Mouse (Mus musculus) midbrain, embryonic 16.5 days (tissue): ENCODE measurements around the gene Pign. TPM values are rescaled to one million over a fixed set of nuclear protein-coding genes. Genes with fewer than 3 reads are reported as not detected.

Experiments
- ATAC-seq: fragments of 200-750 bp; cut with Nextera tagmentation; 2 replicates; pipeline ENCODE4 v1.8.0; 2017; ENCODE audit warnings: moderate TSS enrichment
- H3K27ac ChIP-seq: fragments of 300-500 bp; sonication (generic); 2 replicates; pipeline ENCODE4 v1.5.1; 2014; ENCODE audit warnings: mild to moderate bottlenecking, low read length, mixed read lengths
- H3K27me3 ChIP-seq: fragments of 300-500 bp; sonication (generic); 2 replicates; pipeline ENCODE4 v1.6.1; 2014; ENCODE audit warnings: low read depth, low read length, mixed read lengths; ENCODE audit not compliant: control insufficient read depth, insufficient read depth
- H3K36me3 ChIP-seq: fragments of 300-500 bp; sonication (generic); 2 replicates; pipeline ENCODE4 v1.6.1; 2014; ENCODE audit warnings: mild to moderate bottlenecking, low read length, moderate library complexity, mixed read lengths; ENCODE audit not compliant: control insufficient read depth, insufficient read depth
- H3K4me1 ChIP-seq: fragments of 300-500 bp; sonication (generic); 2 replicates; pipeline ENCODE4 v1.6.1; 2014; ENCODE audit warnings: mild to moderate bottlenecking, low read length, mixed read lengths; ENCODE audit not compliant: control insufficient read depth, insufficient read depth
- H3K4me2 ChIP-seq: fragments of 300-500 bp; sonication (generic); 2 replicates; pipeline ENCODE4 v1.6.1; 2014; ENCODE audit warnings: mild to moderate bottlenecking, low read length, mixed read lengths
- H3K4me3 ChIP-seq: fragments of 300-500 bp; sonication (generic); 2 replicates; pipeline ENCODE4 v1.5.1; 2014; ENCODE audit warnings: low read depth, mild to moderate bottlenecking, low read length, moderate library complexity, mixed read lengths
- H3K9ac ChIP-seq: fragments of 300-500 bp; sonication (generic); 2 replicates; pipeline ENCODE4 v1.6.1; 2014; ENCODE audit warnings: low read depth, low read length, mixed read lengths
- H3K9me3 ChIP-seq: fragments of 300-500 bp; sonication (generic); replicated peaks from 2 replicates; pipeline ENCODE4 v1.6.1; 2014; ENCODE audit warnings: mild to moderate bottlenecking, low read length, mixed read lengths; ENCODE audit not compliant: control insufficient read depth, poor library complexity, severe bottlenecking
- WGBS: fragments of 180-500 bp; shearing (Covaris S2); extraction: QIAGEN DNeasy Blood & Tissue Kit; methylation state at CpG from one replicate; pipeline ENCODE4 v1.1.7; 2014; 5-methylcytosine and 5-hydroxymethylcytosine counted together
- polyA plus RNA-seq: library from polyadenylated mRNA; unstranded; fragments of >200 nt; fragmentation: Nextera tagmentation; extraction: Ambion mirVana; gene quantifications from 2 replicates; pipeline ENCODE4 v1.2.1, GENCODE M21; 2015

Gene Pign
- polyA plus RNA-seq: 8.1 and 10.0 TPM in 2 replicates

DNA sequence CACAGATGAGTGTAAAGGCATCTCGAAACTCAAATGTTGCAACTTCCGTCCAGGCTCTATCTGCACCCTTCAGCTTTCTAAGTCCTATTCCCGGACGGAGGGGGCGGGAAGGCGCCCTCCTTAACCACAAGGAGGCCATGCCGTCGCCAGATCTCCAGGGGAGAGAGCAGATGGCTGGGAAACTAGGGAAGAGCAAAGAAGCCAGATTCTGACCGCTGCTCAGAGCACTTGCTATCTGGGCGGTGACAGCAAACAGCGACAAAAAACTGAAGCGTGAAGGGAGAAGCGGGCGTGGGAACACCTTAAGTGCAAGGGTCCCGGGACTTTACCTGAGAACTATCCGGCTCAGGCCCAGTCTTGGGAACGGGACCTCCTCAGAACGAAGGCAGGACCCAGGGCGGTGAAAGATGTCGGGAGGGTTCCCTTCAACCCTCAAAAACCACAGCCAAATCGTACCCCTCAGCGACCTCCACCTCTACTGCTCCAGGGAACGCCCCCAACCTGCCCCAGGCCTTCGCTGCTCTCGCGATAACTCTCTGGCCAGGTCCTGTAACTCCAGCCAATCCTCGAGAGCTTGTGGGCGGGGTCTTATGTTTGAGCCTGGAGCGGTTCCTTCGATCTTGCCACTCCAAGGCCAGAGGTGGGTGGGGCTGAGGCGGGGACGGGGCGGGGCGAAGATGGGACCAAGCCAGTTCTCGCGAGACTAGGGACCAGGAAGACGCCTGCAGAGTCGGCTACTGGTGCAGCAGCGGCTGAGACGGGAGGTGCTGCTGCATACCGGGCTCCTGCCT, at the start of gene Pign, which contains the start of gene Relch:
Pign (minus strand) TSS at position 507 of the 791 bp plus-strand sequence.
Relch (plus strand) TSS at position 691 of the 791 bp plus-strand sequence.
- Histone ChIP-seq H3K4me3 (peak within 1 kb of the TSS; percentile 98), H3K27me3 (no peaks in the 10 kb centered on the region), H3K9ac (peak within 1 kb of the TSS; percentile 95), H3K36me3 (peaks cover 3% of the 10 kb centered on the region), H3K4me1 (peaks cover 27% of the 10 kb centered on the region), H3K4me2 (peak within 1 kb of the TSS; percentile 78), H3K9me3 (no peaks in the 10 kb centered on the region), H3K27ac (peak within 1 kb of the TSS; percentile 85)
- WGBS: under 1% methylated on average over 41 of the region's 41 CpGs
- ATAC-seq: peak; percentile 98

DNA sequence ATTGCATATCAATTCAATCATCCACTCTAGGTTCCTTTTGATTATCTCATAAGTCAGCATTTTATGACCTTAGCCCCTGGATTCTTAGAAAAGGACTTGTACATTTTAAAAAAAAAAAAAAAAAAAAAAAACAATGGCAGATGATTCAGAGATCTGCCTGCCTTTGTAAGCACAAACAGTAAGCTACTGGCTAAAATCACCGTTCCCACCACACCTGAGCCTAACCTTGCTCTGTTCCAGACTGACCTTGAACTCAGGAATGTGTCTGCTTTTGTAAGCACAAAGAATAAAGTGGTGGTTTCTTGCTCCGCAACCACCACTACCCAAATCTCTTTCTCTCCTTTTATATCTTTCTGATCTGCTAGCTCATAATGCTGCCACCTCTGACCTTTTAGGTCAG, 49.3 kb upstream of the Pign start:
- no peak overlapping the region for H3K4me2 ChIP-seq
- 93% methylated on average over 2 of the region's 2 CpGs for WGBS
- no peaks in the 10 kb centered on the region for H3K27me3 ChIP-seq
- H3K36me3 ChIP-seq: peaks cover 12% of the 10 kb centered on the region
- no peak overlapping the region for H3K27ac ChIP-seq
- H3K9ac ChIP-seq: no peak overlapping the region
- H3K4me3 ChIP-seq: no peak overlapping the region
- no peak for ATAC-seq
- no peaks in the 10 kb centered on the region for H3K9me3 ChIP-seq
- H3K4me1 ChIP-seq: no peaks in the 10 kb centered on the region

DNA sequence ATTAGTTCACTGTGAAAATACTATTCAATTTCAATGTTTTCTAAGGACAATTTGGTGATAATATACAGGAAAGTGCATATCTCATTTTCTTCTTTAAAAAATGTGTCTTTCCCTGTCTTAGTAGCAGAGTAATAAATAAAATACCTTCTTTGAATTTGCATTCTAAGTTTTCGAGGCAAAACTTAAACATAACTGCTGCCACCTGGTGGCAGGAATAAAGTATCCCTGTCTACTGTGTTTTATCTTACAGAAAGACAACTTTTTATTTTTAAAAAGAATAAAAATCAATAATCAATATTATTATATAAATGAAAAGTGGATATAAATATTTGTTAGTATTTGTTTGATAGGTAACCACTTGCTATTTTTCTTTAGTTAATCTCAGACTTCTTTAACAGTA, 47.8 kb upstream of the Pign start:
- 42% methylated on average over 1 of the region's 1 CpGs for WGBS
- H3K4me3 ChIP-seq: no peak overlapping the region
- no peak for ATAC-seq

DNA sequence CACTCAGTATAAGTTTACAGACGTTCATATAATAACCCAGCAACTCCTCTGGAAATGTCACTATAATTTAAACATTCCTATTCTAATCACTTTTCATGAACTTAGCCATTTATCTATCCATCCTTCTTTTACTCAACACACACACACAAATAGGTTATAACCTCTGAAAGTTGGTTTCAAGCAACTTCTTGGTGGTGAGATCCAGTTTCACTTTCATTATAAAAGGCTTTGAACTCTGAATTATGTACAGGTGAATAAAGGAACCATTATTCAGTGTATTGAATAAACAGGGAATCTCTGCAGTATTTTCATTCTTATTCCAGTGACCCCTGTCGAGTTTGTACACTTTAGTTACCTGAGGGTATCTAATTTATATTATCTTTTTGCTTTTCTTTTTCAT, 45.9 kb upstream of the Pign start:
- H3K36me3 ChIP-seq: peaks cover 17% of the 10 kb centered on the region
- H3K4me1 ChIP-seq: no peaks in the 10 kb centered on the region
- H3K27ac ChIP-seq: no peak overlapping the region
- ATAC-seq: no peak
- 85% methylated on average over 2 of the region's 2 CpGs for WGBS
- H3K27me3 ChIP-seq: no peaks in the 10 kb centered on the region
- no peak overlapping the region for H3K4me3 ChIP-seq
- H3K9me3 ChIP-seq: no peaks in the 10 kb centered on the region
- H3K9ac ChIP-seq: no peak overlapping the region
- no peak overlapping the region for H3K4me2 ChIP-seq

More for the DNA sequence above, 47.8 kb upstream of the Pign start:
- peaks cover 20% of the 10 kb centered on the region for H3K36me3 ChIP-seq
- H3K27ac ChIP-seq: no peak overlapping the region
- no peak overlapping the region for H3K4me2 ChIP-seq
- no peaks in the 10 kb centered on the region for H3K27me3 ChIP-seq
- H3K4me1 ChIP-seq: no peaks in the 10 kb centered on the region
- no peaks in the 10 kb centered on the region for H3K9me3 ChIP-seq
- H3K9ac ChIP-seq: no peak overlapping the region

DNA sequence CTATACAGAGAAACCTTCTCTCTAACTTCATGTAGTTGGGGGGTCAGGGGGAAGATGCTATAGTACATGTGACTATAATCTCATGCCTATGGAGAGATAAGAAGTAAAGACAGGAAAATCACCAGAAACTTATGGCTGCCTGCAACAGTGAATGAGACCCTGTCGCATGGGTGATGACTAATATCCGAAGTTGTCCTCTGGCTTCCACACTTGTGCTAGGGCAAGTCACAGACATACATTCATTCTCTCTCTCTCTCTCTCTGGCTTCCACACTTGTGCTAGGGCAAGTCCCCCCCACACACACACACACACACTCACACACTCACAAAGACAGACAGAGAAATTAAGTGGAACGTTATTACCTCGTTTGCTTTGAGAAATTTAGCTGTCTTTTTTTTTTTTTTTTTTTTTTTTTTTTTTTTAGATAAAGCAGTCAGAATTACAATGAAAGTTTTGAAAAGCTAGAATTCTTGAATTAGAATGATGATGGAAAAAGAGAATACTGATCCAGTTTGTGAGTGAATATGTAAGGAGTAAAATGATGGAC, 37.6 kb upstream of the Pign start:
- H3K4me2 ChIP-seq: no peak overlapping the region
- no peak overlapping the region for H3K27ac ChIP-seq
- no peaks in the 10 kb centered on the region for H3K27me3 ChIP-seq
- no peak for ATAC-seq
- no peak overlapping the region for H3K4me3 ChIP-seq
- no peaks in the 10 kb centered on the region for H3K4me1 ChIP-seq
- no peaks in the 10 kb centered on the region for H3K9me3 ChIP-seq
- 94% methylated on average over 4 of the region's 4 CpGs for WGBS
- no peak overlapping the region for H3K9ac ChIP-seq
- H3K36me3 ChIP-seq: peaks cover 2% of the 10 kb centered on the region; the same call in 1 of the 2 replicates

DNA sequence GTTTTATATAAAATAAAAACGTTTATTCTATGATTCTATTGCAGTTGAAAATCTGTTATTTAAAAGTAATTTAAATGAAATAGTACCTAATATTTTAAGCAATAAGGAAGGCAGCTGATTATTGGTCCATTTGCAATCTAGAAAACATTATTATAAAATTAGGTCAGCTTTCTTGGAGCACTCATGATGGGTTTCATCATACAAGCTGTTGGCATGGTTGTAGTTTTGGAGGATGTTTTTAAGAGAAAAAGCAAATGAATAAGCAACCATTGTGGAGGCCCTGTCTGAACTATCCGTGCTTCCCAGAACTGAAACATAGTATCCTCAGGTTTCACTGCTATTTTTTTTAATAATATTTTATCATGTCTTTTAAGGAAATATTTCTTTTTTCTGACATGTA, 32.1 kb upstream of the Pign start:
- no peak overlapping the region for H3K4me2 ChIP-seq
- H3K27ac ChIP-seq: no peak overlapping the region
- H3K9ac ChIP-seq: no peak overlapping the region
- H3K36me3 ChIP-seq: 0 out of 2 replicates have a peak, but pooled peaks cover 4% of the 10 kb centered on the region
- 94% methylated on average over 2 of the region's 2 CpGs for WGBS
- ATAC-seq: no peak
- H3K4me1 ChIP-seq: no peaks in the 10 kb centered on the region
- no peak overlapping the region for H3K4me3 ChIP-seq
- no peaks in the 10 kb centered on the region for H3K9me3 ChIP-seq
- no peaks in the 10 kb centered on the region for H3K27me3 ChIP-seq

DNA sequence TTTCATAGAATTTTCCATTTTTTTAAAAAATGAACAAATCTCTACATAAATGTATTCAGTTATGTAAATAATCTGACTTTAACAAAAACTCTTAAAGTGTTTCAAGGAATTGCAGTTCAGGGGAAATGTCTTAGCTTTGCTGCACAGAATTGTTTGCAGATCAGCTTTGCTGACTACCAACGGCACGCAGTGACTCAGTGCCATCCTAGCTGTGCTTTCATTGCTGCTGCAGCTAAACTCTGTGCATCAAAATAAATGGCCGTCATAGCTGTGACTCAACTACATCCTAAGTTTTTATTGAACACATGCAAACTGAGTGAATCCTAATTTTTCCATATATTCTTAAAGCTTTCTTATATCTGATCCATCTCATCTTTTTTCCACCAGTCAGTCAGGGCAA, 22.0 kb upstream of the Pign start:
- Histone ChIP-seq H3K9ac (no peak overlapping the region), H3K27me3 (no peaks in the 10 kb centered on the region), H3K9me3 (no peaks in the 10 kb centered on the region), H3K36me3 (no peaks in the 10 kb centered on the region; the same call in 1 of the 2 replicates), H3K27ac (no peak overlapping the region), H3K4me1 (no peaks in the 10 kb centered on the region), H3K4me2 (no peak overlapping the region), H3K4me3 (no peak overlapping the region)
- ATAC-seq: no peak
- WGBS: 87% methylated on average over 3 of the region's 3 CpGs

DNA sequence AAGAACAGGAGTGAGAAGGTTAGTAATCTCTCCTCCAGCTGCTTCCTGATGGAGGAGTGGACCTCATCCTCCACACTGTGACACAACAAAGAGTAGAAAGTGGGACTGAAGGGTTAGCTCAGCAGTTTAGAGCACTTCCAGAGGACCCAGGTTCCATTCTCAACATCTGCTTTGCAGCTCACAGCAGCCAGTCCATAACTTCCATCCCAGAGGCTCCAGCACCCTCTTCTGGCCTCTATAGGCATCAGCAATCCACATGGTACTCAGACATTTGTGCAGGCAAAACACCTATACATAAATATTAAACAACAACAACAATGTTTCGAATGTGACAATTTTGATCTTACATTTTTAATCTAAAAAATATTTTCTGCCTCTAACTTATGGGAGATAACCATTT, 17.1 kb upstream of the Pign start:
- 88% methylated on average over 1 of the region's 1 CpGs for WGBS
- Histone ChIP-seq H3K4me2 (no peak overlapping the region), H3K4me1 (no peaks in the 10 kb centered on the region), H3K4me3 (no peak overlapping the region), H3K9me3 (no peaks in the 10 kb centered on the region), H3K27ac (no peak overlapping the region), H3K36me3 (no peaks in the 10 kb centered on the region), H3K27me3 (no peaks in the 10 kb centered on the region), H3K9ac (no peak overlapping the region)
- ATAC-seq: no peak

DNA sequence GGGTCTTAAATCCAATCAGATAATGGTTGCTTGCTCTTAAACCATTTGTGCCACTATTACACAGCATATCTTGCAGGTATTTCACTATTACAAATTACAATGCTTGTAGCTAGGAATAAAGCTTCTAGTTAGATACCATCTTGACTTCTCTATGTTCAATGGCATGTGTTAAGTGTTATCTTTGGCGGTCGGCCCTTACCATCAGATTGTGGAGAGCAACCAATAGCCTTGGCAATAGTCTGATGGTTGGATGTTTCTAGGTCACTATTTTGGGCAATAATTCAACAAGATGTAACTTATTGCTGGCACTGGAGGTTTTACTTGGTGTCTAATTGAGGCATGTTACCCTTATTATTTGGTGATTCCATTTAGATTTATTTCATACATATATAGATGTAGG, 11.3 kb upstream of the Pign start:
- H3K36me3 ChIP-seq: no peaks in the 10 kb centered on the region
- no peaks in the 10 kb centered on the region for H3K4me1 ChIP-seq
- H3K27ac ChIP-seq: no peak overlapping the region
- H3K4me2 ChIP-seq: no peak overlapping the region
- 97% methylated on average over 2 of the region's 2 CpGs for WGBS
- no peaks in the 10 kb centered on the region for H3K27me3 ChIP-seq
- no peak for ATAC-seq
- H3K4me3 ChIP-seq: no peak overlapping the region
- no peak overlapping the region for H3K9ac ChIP-seq
- H3K9me3 ChIP-seq: no peaks in the 10 kb centered on the region
